Mouse (Mus musculus): ENCODE data around the gene Npff. TPM values are rescaled to one million over a fixed set of nuclear protein-coding genes. Genes with fewer than 3 reads are reported as not detected.

The Npff gene
- polyA plus RNA-seq, 1 experiment from 2014 or later, result 2.4 TPM

- Histone ChIP-seq H3K36me3 (replicated peaks) (peaks cover 80% of the 10 kb centered on the region), H3K27ac (no peak overlapping the region), H3K27me3 (replicated peaks) (no peaks in the 10 kb centered on the region), H3K4me3 (no peak overlapping the region), H3K4me2 (no peak overlapping the region), H3K4me1 (no peaks in the 10 kb centered on the region), H3K9me3 (no peaks in the 10 kb centered on the region), H3K9ac (no peak overlapping the region)
- 88% methylated on average over 19 of the region's 19 CpGs for WGBS
- ATAC-seq (replicated peaks), result 0 out of 2 replicates have a peak, but pooled peaks have one; percentile 27
Measured at GRCm38 (mm10) chr15:102501084-102501814, 23.5 kb downstream of the Npff start.

GRCm38 (mm10) chr15:102500479-102500878 lies 24.3 kb downstream of the Npff start:
- no peak for ATAC-seq (replicated peaks)

GRCm38 (mm10) chr15:102499851-102500250 lies 24.9 kb downstream of the Npff start:
- no peaks in the 10 kb centered on the region for H3K27me3 ChIP-seq (replicated peaks)
- H3K27ac ChIP-seq, result no peak overlapping the region
- no peak overlapping the region for H3K4me2 ChIP-seq
- no peak for ATAC-seq (replicated peaks)
- no peak overlapping the region for H3K4me3 ChIP-seq
- peaks cover 85% of the 10 kb centered on the region for H3K36me3 ChIP-seq (replicated peaks)
- no peak overlapping the region for H3K9ac ChIP-seq
- no peaks in the 10 kb centered on the region for H3K4me1 ChIP-seq
- 94% methylated on average over 6 of the region's 6 CpGs for WGBS
- H3K9me3 ChIP-seq, result no peaks in the 10 kb centered on the region

More at GRCm38 (mm10) chr15:102500479-102500878, 24.3 kb downstream of the Npff start:
- no peak overlapping the region for H3K9ac ChIP-seq
- 87% methylated on average over 5 of the region's 5 CpGs for WGBS
- H3K4me3 ChIP-seq, result no peak overlapping the region
- H3K27ac ChIP-seq, result no peak overlapping the region
- no peak overlapping the region for H3K4me2 ChIP-seq
- no peaks in the 10 kb centered on the region for H3K9me3 ChIP-seq
- H3K36me3 ChIP-seq (replicated peaks), result peaks cover 86% of the 10 kb centered on the region
- H3K27me3 ChIP-seq (replicated peaks), result no peaks in the 10 kb centered on the region
- H3K4me1 ChIP-seq, result no peaks in the 10 kb centered on the region

- H3K27ac ChIP-seq, result no peak overlapping the region
- WGBS, result 77% methylated on average over 3 of the region's 3 CpGs
- H3K4me3 ChIP-seq, result no peak overlapping the region
- no peak overlapping the region for H3K4me2 ChIP-seq
- no peaks in the 10 kb centered on the region for H3K27me3 ChIP-seq (replicated peaks)
- no peak overlapping the region for H3K9ac ChIP-seq
- no peaks in the 10 kb centered on the region for H3K4me1 ChIP-seq
- no peaks in the 10 kb centered on the region for H3K9me3 ChIP-seq
- H3K36me3 ChIP-seq (replicated peaks), result peaks cover 85% of the 10 kb centered on the region
- ATAC-seq (replicated peaks), result no peak
Measured at GRCm38 (mm10) chr15:102499370-102499769, 25.4 kb downstream of the Npff start.

- H3K4me3 ChIP-seq, result no peak overlapping the region
Measured at GRCm38 (mm10) chr15:102498322-102498721, 26.4 kb downstream of the Npff start.

GRCm38 (mm10) chr15:102487664-102488063 lies 37.1 kb downstream of the Npff start:
- H3K36me3 ChIP-seq (replicated peaks), result peaks cover 60% of the 10 kb centered on the region
- 78% methylated on average over 1 of the region's 1 CpGs for WGBS
- ATAC-seq (replicated peaks), result no peak

More at GRCm38 (mm10) chr15:102498322-102498721, 26.4 kb downstream of the Npff start:
- no peak for ATAC-seq (replicated peaks)
- no peaks in the 10 kb centered on the region for H3K4me1 ChIP-seq
- peaks cover 83% of the 10 kb centered on the region for H3K36me3 ChIP-seq (replicated peaks)
- H3K4me2 ChIP-seq, result no peak overlapping the region
- 90% methylated on average over 3 of the region's 3 CpGs for WGBS
- no peak overlapping the region for H3K9ac ChIP-seq
- no peaks in the 10 kb centered on the region for H3K9me3 ChIP-seq
- no peaks in the 10 kb centered on the region for H3K27me3 ChIP-seq (replicated peaks)
- no peak overlapping the region for H3K27ac ChIP-seq

GRCm38 (mm10) chr15:102485853-102486252 lies 38.9 kb downstream of the Npff start:
- Histone ChIP-seq H3K4me2 (no peak overlapping the region), H3K27me3 (replicated peaks) (no peaks in the 10 kb centered on the region), H3K27ac (no peak overlapping the region), H3K9me3 (no peaks in the 10 kb centered on the region), H3K4me3 (no peak overlapping the region), H3K4me1 (no peaks in the 10 kb centered on the region), H3K9ac (no peak overlapping the region), H3K36me3 (replicated peaks) (peaks cover 63% of the 10 kb centered on the region)
- 94% methylated on average over 12 of the region's 12 CpGs for WGBS
- ATAC-seq (replicated peaks), result no peak

More at GRCm38 (mm10) chr15:102487664-102488063, 37.1 kb downstream of the Npff start:
- Histone ChIP-seq H3K4me1 (no peaks in the 10 kb centered on the region), H3K4me3 (no peak overlapping the region), H3K9ac (no peak overlapping the region), H3K27me3 (replicated peaks) (no peaks in the 10 kb centered on the region), H3K9me3 (no peaks in the 10 kb centered on the region), H3K4me2 (no peak overlapping the region), H3K27ac (no peak overlapping the region)

- WGBS, result 93% methylated on average over 3 of the region's 3 CpGs
- Histone ChIP-seq H3K27ac (no peak overlapping the region), H3K4me3 (no peak overlapping the region), H3K4me2 (no peak overlapping the region), H3K27me3 (replicated peaks) (no peaks in the 10 kb centered on the region), H3K36me3 (replicated peaks) (peaks cover 54% of the 10 kb centered on the region), H3K4me1 (no peaks in the 10 kb centered on the region), H3K9ac (no peak overlapping the region), H3K9me3 (no peaks in the 10 kb centered on the region)
- no peak for ATAC-seq (replicated peaks)
Measured at GRCm38 (mm10) chr15:102483136-102483535, 41.6 kb downstream of the Npff start.

- Histone ChIP-seq H3K36me3 (replicated peaks) (peaks cover 49% of the 10 kb centered on the region), H3K4me1 (peaks cover 17% of the 10 kb centered on the region), H3K9me3 (no peaks in the 10 kb centered on the region), H3K27ac (no peak overlapping the region), H3K9ac (no peak overlapping the region), H3K4me3 (no peak overlapping the region), H3K4me2 (no peak overlapping the region), H3K27me3 (replicated peaks) (no peaks in the 10 kb centered on the region)
- 92% methylated on average over 2 of the region's 2 CpGs for WGBS
- no peak for ATAC-seq (replicated peaks)
Measured at GRCm38 (mm10) chr15:102474520-102474919, 50.2 kb downstream of the Npff start.

Other genes starting within 250 kb of the Npff start
- gene Mfsd5, start 245.5 kb downstream of the Npff start, polyA plus RNA-seq (2015; fragmentation: Nextera tagmentation; extraction: Ambion mirVana), result 58.5 and 64.0 TPM in 2 replicates
- gene Espl1, start 228.7 kb downstream of the Npff start, polyA plus RNA-seq (2015; fragmentation: Nextera tagmentation; extraction: Ambion mirVana), result 5.5 and 7.5 TPM in 2 replicates
- 450 and 466 TPM in 2 replicates for gene Pfdn5, start 198.8 kb downstream of the Npff start, polyA plus RNA-seq (2015; fragmentation: Nextera tagmentation; extraction: Ambion mirVana)
- gene Myg1, start 193.2 kb downstream of the Npff start, polyA plus RNA-seq (2015; fragmentation: Nextera tagmentation; extraction: Ambion mirVana), result 91.8 and 103 TPM in 2 replicates
- gene Aaas, start 174.2 kb downstream of the Npff start, polyA plus RNA-seq (2015; fragmentation: Nextera tagmentation; extraction: Ambion mirVana), result 37.4 and 37.9 TPM in 2 replicates
- gene Sp7, start 157.8 kb downstream of the Npff start, polyA plus RNA-seq (2015; fragmentation: Nextera tagmentation; extraction: Ambion mirVana), result 0.09 and 0.26 TPM in 2 replicates
- 3.4 and 4.1 TPM in 2 replicates for gene Sp1, start 118.8 kb downstream of the Npff start, polyA plus RNA-seq (2015; fragmentation: Nextera tagmentation; extraction: Ambion mirVana)
- 0.30 and 0.34 TPM in 2 replicates for gene Amhr2, start 79.6 kb downstream of the Npff start, polyA plus RNA-seq (2015; fragmentation: Nextera tagmentation; extraction: Ambion mirVana)
- 103 and 107 TPM in 2 replicates for gene Prr13, start 65.9 kb downstream of the Npff start, polyA plus RNA-seq (2015; fragmentation: Nextera tagmentation; extraction: Ambion mirVana)
- 123 and 126 TPM in 2 replicates for gene Pcbp2, start 54.4 kb downstream of the Npff start, polyA plus RNA-seq (2015; fragmentation: Nextera tagmentation; extraction: Ambion mirVana)
- gene Gm10337, start 21.2 kb downstream of the Npff start, polyA plus RNA-seq (2015; fragmentation: Nextera tagmentation; extraction: Ambion mirVana), result 13.8 and 16.1 TPM in 2 replicates
- gene Map3k12, start 7.9 kb downstream of the Npff start, polyA plus RNA-seq (2015; fragmentation: Nextera tagmentation; extraction: Ambion mirVana), result 62.2 and 63.6 TPM in 2 replicates
- 104 and 108 TPM in 2 replicates for gene Tarbp2, start 6.8 kb downstream of the Npff start, polyA plus RNA-seq (2015; fragmentation: Nextera tagmentation; extraction: Ambion mirVana)
- not detected in 2 replicates for gene Gm28047, start 100.1 kb upstream of the Npff start, polyA plus RNA-seq (2015; fragmentation: Nextera tagmentation; extraction: Ambion mirVana)
- gene Atf7, start 100.5 kb upstream of the Npff start, polyA plus RNA-seq (2015; fragmentation: Nextera tagmentation; extraction: Ambion mirVana), result 15.6 and 20.0 TPM in 2 replicates
- gene Atp5g2, start 147.4 kb upstream of the Npff start, polyA plus RNA-seq (2015; fragmentation: Nextera tagmentation; extraction: Ambion mirVana), result 39.5 and 43.4 TPM in 2 replicates
- 41.9 and 43.0 TPM in 2 replicates for gene Calcoco1, start 197.2 kb upstream of the Npff start, polyA plus RNA-seq (2015; fragmentation: Nextera tagmentation; extraction: Ambion mirVana)